Mouse (Mus musculus) hindbrain, embryonic 12.5 days (tissue): Measurements from ENCODE around the gene Plekhg3. TPM values are rescaled to one million over a fixed set of nuclear protein-coding genes. Genes with fewer than 3 reads are reported as not detected.

ENCODE experiments used
- ATAC-seq: fragments of 200-750 bp; cut with Nextera tagmentation; 2 replicates; pipeline ENCODE4 v1.8.0; 2017; ENCODE audit warnings: moderate TSS enrichment; ENCODE audit not compliant: low FRiP score
- H3K27ac ChIP-seq: fragments of 300-500 bp; sonication (generic); 2 replicates; pipeline ENCODE4 v1.5.1; 2016; ENCODE audit warnings: mild to moderate bottlenecking
- H3K27me3 ChIP-seq: fragments of 300-500 bp; sonication (generic); 2 replicates; pipeline ENCODE4 v1.6.1; 2016; ENCODE audit warnings: mild to moderate bottlenecking
- H3K36me3 ChIP-seq: fragments of 300-500 bp; sonication (generic); 2 replicates; pipeline ENCODE4 v1.6.1; 2016; ENCODE audit warnings: mild to moderate bottlenecking
- H3K4me1 ChIP-seq: fragments of 300-500 bp; sonication (generic); 2 replicates; pipeline ENCODE4 v1.6.1; 2016
- H3K4me2 ChIP-seq: fragments of 300-500 bp; sonication (generic); replicated peaks from 2 replicates; pipeline ENCODE4 v1.6.1; 2016; ENCODE audit warnings: mild to moderate bottlenecking
- H3K4me3 ChIP-seq: fragments of 300-500 bp; sonication (generic); 2 replicates; pipeline ENCODE4 v1.5.1; 2016; ENCODE audit warnings: mild to moderate bottlenecking
- H3K9ac ChIP-seq: fragments of 300-500 bp; sonication (generic); 2 replicates; pipeline ENCODE4 v1.6.1; 2016; ENCODE audit warnings: mild to moderate bottlenecking, moderate library complexity
- H3K9me3 ChIP-seq: fragments of 300-500 bp; sonication (generic); replicated peaks from 2 replicates; pipeline ENCODE4 v1.6.1; 2016; ENCODE audit warnings: mild to moderate bottlenecking
- WGBS: fragments of 180-500 bp; shearing (Covaris S2); methylation state at CpG from one replicate; pipeline ENCODE4 v1.1.7; 2016; 5-methylcytosine and 5-hydroxymethylcytosine counted together
- polyA plus RNA-seq: library from polyadenylated mRNA; unstranded; fragments of >200 nt; fragmentation: Nextera tagmentation; extraction: Ambion mirVana; gene quantifications from 2 replicates; pipeline ENCODE4 v1.2.1, GENCODE M21; 2016

Plekhg3 gene
- polyA plus RNA-seq, 1 experiment from 2014 or later = 3.6 TPM

DNA sequence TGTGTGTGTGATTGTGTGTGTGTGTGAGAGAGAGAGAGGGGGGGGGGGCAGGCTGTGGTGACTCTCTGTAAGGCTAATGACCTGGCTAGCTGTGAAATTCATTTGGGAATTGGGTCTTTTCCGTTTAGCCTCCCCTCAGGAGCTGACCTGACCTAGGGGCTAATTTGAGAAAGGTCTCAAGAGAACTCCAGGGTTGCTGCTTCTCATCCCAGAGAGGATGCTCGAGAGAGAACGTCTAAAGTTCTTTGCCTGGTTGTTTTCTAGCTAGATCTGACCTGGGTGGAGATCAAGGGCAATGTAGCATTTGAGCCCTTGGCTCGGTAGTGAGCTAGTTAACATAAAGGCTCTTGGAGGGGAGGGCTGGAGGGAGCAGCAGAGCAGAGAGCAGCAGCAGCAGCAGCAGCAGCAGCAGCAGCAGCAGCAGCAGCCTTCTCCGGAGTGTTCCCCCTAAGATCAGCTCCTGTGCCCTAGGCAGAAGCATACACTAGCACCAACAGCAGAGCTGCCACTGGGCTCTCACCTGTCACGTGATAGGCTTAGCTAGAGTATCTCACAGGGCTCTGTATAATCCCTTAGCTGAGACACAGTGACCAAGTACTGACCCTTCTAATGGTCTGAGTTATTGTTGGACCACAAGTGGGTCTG is 26.2 kb downstream of the Plekhg3 start:
- 19% methylated on average over 6 of the region's 6 CpGs for WGBS
- H3K4me1 ChIP-seq = peaks cover 9% of the 10 kb centered on the region
- peak; percentile 60; the same call in 1 of the 2 replicates for ATAC-seq

DNA sequence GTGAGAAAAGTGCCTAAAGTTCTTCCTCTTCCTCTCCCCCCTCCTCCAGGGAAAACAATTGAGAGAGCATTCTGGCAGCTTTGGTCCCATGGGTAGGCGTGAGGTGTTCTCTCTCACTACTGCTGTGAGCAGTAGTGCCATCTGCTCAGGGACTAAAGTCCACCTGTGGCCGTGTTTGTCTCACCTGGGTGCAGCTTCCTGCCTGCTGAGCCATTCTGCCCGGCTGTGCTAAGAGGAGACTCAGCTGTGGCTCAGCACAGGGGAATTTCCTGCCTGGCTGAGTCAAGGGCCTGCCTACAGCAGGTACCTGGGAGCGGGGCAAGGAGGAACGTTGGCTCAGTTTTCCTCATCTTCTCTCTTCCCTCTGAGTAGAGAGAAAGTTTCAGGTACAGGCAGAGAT is 27.5 kb downstream of the Plekhg3 start:
- H3K27ac ChIP-seq = no peak overlapping the region
- peaks cover 9% of the 10 kb centered on the region for H3K4me1 ChIP-seq
- no peak for ATAC-seq
- H3K27me3 ChIP-seq = no peaks in the 10 kb centered on the region
- H3K4me2 ChIP-seq = no peak overlapping the region
- 79% methylated on average over 5 of the region's 5 CpGs for whole genome bisulfite sequencing
- no peaks in the 10 kb centered on the region for H3K9me3 ChIP-seq
- H3K9ac ChIP-seq = no peak overlapping the region
- no peaks in the 10 kb centered on the region for H3K36me3 ChIP-seq
- H3K4me3 ChIP-seq = no peak overlapping the region

More for the DNA sequence above, 26.2 kb downstream of the Plekhg3 start:
- Histone ChIP-seq H3K36me3 (no peaks in the 10 kb centered on the region), H3K9me3 (no peaks in the 10 kb centered on the region), H3K27ac (no peak overlapping the region), H3K27me3 (no peaks in the 10 kb centered on the region), H3K4me3 (no peak overlapping the region), H3K4me2 (no peak overlapping the region), H3K9ac (no peak overlapping the region)

DNA sequence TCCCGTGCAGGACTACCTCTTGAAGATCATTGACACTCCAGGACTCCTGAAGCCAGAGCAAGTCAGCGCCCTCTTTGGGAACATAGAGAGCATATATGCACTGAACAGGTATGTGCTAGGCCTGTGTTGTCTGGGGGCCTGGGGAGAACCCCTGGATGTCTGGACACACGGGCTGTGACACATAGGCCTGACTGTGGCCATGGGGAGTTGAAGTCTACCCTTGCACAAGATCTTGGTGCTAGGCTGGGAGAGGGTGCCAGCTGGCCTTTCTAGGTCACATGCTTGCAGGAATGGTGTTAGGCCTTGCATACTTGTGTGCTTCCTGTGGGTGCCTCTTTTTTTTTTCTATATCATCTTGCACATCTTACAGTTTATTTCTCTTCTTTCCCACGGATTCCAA is 31.5 kb downstream of the Plekhg3 start:
- Histone ChIP-seq H3K9ac (no peak overlapping the region), H3K4me1 (peaks cover under 1% of the 10 kb centered on the region), H3K4me3 (no peak overlapping the region), H3K27ac (no peak overlapping the region), H3K4me2 (no peak overlapping the region), H3K9me3 (no peaks in the 10 kb centered on the region), H3K27me3 (no peaks in the 10 kb centered on the region), H3K36me3 (no peaks in the 10 kb centered on the region)
- WGBS = 85% methylated on average over 4 of the region's 4 CpGs
- no peak for ATAC-seq

DNA sequence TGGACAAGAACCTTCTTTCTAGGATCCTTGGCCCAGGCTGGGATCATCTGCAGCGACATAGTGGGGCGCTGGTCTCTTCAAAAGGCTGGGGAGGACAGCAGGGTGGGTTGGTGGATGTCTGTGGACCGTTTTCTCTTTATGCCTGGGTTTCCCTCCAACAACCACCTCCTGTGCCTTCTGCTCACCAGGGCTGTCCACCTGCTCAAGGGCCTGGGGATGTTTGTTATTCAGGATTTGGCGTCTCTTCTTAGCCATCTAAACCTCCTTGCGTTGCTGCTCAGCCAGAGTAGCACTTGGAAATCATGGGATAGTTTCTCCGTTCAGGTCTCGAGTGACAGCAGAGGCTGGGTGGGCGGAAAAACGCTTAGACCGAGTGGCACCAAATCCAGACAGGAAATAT is 35.6 kb downstream of the Plekhg3 start:
- ATAC-seq = no peak

DNA sequence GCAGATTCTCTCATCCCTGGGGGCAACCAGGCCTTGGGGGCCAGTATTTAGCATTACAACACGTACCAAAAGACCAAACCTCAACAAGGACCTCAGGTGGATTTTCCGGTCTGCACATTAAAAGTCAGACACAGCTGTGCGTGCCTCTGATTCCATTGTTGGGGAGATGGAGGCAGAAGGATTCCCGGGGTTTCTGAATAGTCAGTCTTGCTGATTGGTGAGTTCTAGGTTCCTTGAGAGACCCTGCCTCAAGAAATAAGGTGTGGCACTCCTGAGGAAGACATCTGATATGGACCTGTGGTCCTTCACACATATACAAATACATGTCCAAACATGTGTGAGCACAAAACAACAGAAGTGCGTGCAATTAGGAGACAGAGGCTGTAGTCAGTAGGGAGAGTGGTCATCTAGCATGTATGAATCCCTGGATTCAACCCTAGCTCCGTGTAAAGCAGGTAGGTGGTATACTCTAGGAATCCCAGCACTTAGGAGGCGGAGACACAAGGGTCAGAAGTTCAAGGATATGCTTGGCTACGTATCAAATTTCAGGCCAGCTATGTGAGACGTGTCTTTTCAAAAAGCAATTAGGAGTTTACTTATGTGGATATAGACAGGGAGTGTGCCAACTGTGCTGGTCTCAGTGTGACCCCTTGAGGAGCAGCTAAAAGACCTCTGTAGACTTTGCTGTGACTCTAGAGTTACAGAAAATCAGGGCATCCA is 39.7 kb downstream of the Plekhg3 start:
- WGBS = 78% methylated on average over 9 of the region's 9 CpGs
- ATAC-seq = no peak
- Histone ChIP-seq H3K9ac (no peak overlapping the region), H3K9me3 (no peaks in the 10 kb centered on the region), H3K4me3 (no peak overlapping the region), H3K27me3 (no peaks in the 10 kb centered on the region), H3K4me2 (no peak overlapping the region), H3K36me3 (no peaks in the 10 kb centered on the region), H3K4me1 (peaks cover 5% of the 10 kb centered on the region), H3K27ac (no peak overlapping the region)

More for the DNA sequence above, 35.6 kb downstream of the Plekhg3 start:
- Histone ChIP-seq H3K4me2 (no peak overlapping the region), H3K27ac (no peak overlapping the region), H3K4me3 (no peak overlapping the region), H3K9me3 (no peaks in the 10 kb centered on the region), H3K4me1 (peaks cover 5% of the 10 kb centered on the region), H3K9ac (no peak overlapping the region), H3K27me3 (no peaks in the 10 kb centered on the region), H3K36me3 (no peaks in the 10 kb centered on the region)
- 90% methylated on average over 10 of the region's 10 CpGs for WGBS

DNA sequence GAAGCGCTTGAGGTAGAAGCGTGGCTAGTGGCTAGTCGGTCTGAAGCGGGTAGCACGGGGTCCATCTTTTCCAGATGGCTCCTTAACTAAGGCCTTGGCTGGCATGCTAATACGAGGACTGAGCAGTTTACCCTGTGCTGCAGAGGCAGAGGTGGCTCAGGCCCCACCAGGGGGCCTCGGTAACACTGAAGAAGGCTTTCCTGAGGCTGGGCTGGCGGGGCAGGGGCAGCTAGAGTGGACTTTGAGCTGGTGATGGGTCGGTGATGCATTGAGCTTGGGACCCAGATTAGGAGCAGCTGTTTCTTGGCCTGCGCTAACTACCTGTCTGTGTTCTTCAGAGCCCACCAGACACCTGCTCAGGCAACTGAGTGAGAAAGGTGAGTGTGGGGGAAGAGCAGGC is 40.6 kb downstream of the Plekhg3 start:
- no peaks in the 10 kb centered on the region for H3K27me3 ChIP-seq
- H3K27ac ChIP-seq = no peak overlapping the region
- peaks cover 5% of the 10 kb centered on the region for H3K4me1 ChIP-seq
- no peak overlapping the region for H3K4me3 ChIP-seq
- no peaks in the 10 kb centered on the region for H3K9me3 ChIP-seq
- ATAC-seq = no peak
- H3K4me2 ChIP-seq = no peak overlapping the region
- WGBS = 72% methylated on average over 10 of the region's 10 CpGs
- H3K9ac ChIP-seq = no peak overlapping the region
- H3K36me3 ChIP-seq = no peaks in the 10 kb centered on the region

DNA sequence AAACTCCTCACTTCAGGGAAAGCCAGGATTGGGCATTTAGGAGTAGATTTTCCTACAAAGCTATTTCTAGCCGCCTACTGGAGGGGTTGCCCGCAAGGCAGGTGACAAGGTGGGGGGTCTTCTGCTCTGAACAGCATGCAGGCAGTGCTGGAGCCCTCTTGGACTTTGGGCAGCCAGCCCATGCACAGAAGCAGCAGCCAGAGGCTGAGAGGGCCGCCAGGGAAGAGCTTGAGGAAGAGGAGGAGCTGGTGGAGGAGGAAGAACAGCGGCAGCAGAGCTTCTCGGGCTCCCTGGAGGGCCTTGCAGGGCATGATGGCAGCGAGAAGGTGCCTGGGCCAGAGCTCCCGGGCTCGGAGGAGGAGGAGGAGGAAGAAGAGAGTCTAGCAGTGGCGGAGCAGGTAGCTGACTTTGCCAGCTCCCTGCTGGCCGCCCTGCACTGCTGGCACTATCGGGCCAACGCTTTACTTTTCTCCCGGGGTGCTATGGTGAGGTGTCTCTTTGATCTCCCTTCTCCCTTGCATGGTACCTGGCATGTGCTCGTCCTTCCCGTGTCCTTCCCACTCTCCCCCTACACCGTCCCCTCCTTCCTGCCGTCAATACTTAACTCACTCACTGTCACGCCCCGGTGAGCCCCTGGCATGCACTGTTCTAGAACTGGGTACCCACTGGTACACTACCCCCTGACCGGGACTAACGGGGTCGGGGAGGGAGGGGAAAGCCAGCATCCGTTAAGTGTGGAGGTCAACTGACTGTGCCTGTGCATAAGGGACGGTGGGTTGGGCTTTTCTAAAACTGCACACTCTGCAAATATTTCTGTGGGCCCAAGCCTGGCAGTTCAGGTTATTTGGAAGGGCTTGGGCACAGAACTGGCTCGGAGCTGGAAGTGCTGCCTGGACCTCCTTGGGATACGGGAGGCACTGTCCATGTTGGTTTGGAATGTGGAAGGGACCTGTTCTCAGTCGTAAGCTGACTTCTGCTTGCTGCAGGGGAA is 41.9 kb downstream of the Plekhg3 start:
- Histone ChIP-seq H3K9ac (no peak overlapping the region), H3K27ac (no peak overlapping the region), H3K36me3 (no peaks in the 10 kb centered on the region), H3K4me1 (peaks cover 5% of the 10 kb centered on the region), H3K4me3 (no peak overlapping the region), H3K4me2 (no peak overlapping the region), H3K27me3 (no peaks in the 10 kb centered on the region), H3K9me3 (no peaks in the 10 kb centered on the region)
- ATAC-seq = no peak
- 64% methylated on average over 25 of the region's 27 CpGs for WGBS

DNA sequence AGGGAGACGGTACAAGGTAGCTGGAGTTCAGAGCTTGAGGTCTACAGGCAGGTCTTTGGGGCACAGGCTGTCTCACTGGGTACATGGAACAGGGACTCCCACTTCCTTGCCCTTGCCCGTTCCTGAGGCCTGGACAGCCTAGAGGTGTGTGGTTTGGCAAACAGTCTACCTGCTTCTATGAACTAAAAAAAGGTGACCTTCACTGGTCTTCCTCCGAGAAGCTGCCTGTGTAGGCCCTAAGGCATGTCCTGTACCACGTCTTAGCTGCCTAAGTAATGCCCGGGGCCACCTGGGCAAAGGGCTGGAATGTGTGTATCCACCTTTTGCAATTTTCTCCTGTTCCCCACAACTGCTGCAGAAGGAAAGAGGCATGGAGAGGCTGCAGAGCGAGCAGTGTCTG is 42.7 kb downstream of the Plekhg3 start:
- Histone ChIP-seq H3K4me3 (no peak overlapping the region), H3K9me3 (no peaks in the 10 kb centered on the region), H3K4me2 (no peak overlapping the region), H3K9ac (no peak overlapping the region), H3K27me3 (no peaks in the 10 kb centered on the region), H3K36me3 (no peaks in the 10 kb centered on the region), H3K27ac (no peak overlapping the region), H3K4me1 (peaks cover 5% of the 10 kb centered on the region)
- ATAC-seq = no peak
- whole genome bisulfite sequencing = 92% methylated on average over 6 of the region's 6 CpGs

DNA sequence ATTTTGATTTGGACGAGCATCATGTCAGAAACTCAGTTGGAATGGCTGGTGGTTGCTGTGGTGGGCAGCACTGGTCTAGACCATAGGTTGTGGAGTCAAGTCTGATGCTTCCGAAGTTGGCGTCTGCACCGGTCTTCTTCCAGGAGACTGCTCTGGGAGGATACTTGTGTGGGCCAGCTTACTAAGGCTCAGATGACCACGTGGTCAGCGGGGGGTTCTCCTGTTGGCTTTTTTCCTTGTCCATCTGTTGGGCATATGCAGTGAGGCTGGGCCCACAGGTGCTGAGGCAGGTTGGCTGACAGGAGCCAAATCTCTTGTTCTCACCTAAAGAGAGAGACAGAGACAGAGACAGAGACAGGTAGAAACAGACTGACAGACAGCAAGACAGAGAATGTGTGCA is 44.1 kb downstream of the Plekhg3 start:
- no peak overlapping the region for H3K4me2 ChIP-seq
- no peaks in the 10 kb centered on the region for H3K9me3 ChIP-seq
- no peaks in the 10 kb centered on the region for H3K27me3 ChIP-seq
- 93% methylated on average over 6 of the region's 6 CpGs for WGBS
- no peak for ATAC-seq
- no peaks in the 10 kb centered on the region for H3K36me3 ChIP-seq
- no peak overlapping the region for H3K27ac ChIP-seq
- no peak overlapping the region for H3K9ac ChIP-seq
- H3K4me1 ChIP-seq = peaks cover 5% of the 10 kb centered on the region
- H3K4me3 ChIP-seq = no peak overlapping the region

DNA sequence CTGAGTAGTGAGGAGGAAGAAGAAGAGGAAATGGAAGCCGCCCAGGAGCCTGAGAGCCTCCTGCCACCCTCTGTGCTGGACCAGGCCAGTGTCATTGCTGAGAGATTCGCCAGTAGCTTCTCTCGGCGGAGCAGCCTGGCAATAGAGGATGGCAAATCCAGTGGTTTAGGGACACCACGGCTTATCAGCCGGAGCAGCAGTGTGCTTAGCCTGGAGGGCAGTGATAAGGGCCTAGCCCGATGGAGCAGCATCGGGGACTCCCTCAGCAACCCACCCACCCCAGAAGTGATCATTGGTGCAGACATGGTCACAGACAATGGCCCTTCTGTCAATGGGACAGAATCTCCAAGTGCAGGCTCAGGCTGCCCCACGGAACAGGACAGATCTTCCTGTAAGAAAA is 45.4 kb downstream of the Plekhg3 start:
- no peaks in the 10 kb centered on the region for H3K27me3 ChIP-seq
- WGBS = 92% methylated on average over 9 of the region's 9 CpGs
- no peaks in the 10 kb centered on the region for H3K4me1 ChIP-seq
- no peak overlapping the region for H3K4me3 ChIP-seq
- H3K9me3 ChIP-seq = no peaks in the 10 kb centered on the region
- ATAC-seq = no peak
- no peak overlapping the region for H3K9ac ChIP-seq
- H3K27ac ChIP-seq = no peak overlapping the region
- H3K4me2 ChIP-seq = no peak overlapping the region
- no peaks in the 10 kb centered on the region for H3K36me3 ChIP-seq

DNA sequence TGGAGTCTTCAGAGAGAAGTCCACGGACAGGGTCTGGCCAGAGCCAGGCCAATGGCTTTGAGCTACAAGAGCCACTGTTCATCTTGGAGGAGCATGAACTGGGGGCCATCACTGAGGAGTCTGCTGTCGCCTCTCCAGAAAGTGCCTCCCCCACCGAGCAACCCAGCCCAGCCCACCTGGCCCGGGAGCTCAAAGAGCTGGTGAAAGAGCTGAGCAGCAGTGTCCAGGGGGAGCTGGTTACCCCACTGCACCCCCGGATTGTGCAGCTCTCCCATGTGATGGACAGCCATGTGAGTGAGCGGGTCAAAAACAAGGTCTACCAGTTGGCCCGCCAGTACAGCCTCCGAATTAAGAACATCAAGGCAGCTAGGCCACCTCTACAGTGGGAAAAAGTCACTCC is 46.1 kb downstream of the Plekhg3 start:
- Histone ChIP-seq H3K4me1 (no peaks in the 10 kb centered on the region), H3K27ac (no peak overlapping the region), H3K9me3 (no peaks in the 10 kb centered on the region), H3K4me2 (no peak overlapping the region), H3K9ac (no peak overlapping the region), H3K4me3 (no peak overlapping the region), H3K27me3 (no peaks in the 10 kb centered on the region), H3K36me3 (no peaks in the 10 kb centered on the region)
- no peak for ATAC-seq
- WGBS = 94% methylated on average over 8 of the region's 8 CpGs

DNA sequence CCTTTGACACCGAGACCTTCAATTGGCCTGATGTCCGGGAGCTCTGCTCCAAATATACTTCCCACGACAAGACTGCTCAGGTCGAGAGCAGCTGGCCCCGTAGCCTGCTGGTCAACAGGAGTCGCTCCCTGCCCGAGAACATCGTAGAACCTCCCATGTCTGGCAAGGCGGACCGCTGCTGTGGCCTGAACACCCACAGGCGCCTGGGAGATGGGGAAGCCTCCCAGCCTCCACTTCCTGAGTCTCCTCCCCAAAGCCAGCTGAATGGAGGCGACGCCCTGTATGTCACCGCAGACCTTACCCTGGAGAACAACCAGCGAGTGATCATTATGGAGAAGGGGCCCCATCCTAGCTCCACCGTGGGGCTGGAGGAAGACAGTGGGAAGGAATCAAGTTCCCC is 47.2 kb downstream of the Plekhg3 start:
- H3K27me3 ChIP-seq = no peaks in the 10 kb centered on the region
- no peak overlapping the region for H3K4me3 ChIP-seq
- H3K27ac ChIP-seq = no peak overlapping the region
- no peak overlapping the region for H3K4me2 ChIP-seq
- no peaks in the 10 kb centered on the region for H3K36me3 ChIP-seq
- no peak overlapping the region for H3K9ac ChIP-seq
- H3K4me1 ChIP-seq = no peaks in the 10 kb centered on the region; the same call in 1 of the 2 replicates
- ATAC-seq = no peak
- H3K9me3 ChIP-seq = no peaks in the 10 kb centered on the region
- WGBS = 93% methylated on average over 16 of the region's 16 CpGs
